Mouse (Mus musculus) limb, embryonic 15.5 days (tissue): ENCODE results near the gene Rasl10a. TPM values are rescaled to one million over a fixed set of nuclear protein-coding genes. Genes with fewer than 3 reads are reported as not detected.
A peak's percentile ranks its signal among the peaks of the same experiment; 100 is the strongest.

Experiments used
- ATAC-seq: fragments of 200-750 bp; cut with Nextera tagmentation; 2 replicates; pipeline ENCODE4 v1.8.0; 2017; ENCODE audit warnings: low read depth, moderate TSS enrichment; ENCODE audit not compliant: insufficient number of reproducible peaks, low FRiP score, low TSS enrichment
- H3K27ac ChIP-seq: fragments of 300-500 bp; sonication (generic); 2 replicates; pipeline ENCODE4 v1.5.1; 2015; ENCODE audit warnings: moderate library complexity, mild to moderate bottlenecking, inconsistent platforms
- H3K27me3 ChIP-seq: fragments of 300-500 bp; sonication (generic); 2 replicates; pipeline ENCODE4 v1.6.1; 2015; ENCODE audit warnings: inconsistent platforms
- H3K36me3 ChIP-seq: fragments of 300-500 bp; sonication (generic); 2 replicates; pipeline ENCODE4 v1.6.1; 2015; ENCODE audit warnings: inconsistent platforms
- H3K4me1 ChIP-seq: fragments of 300-500 bp; sonication (generic); 2 replicates; pipeline ENCODE4 v1.6.1; 2015; ENCODE audit warnings: inconsistent platforms
- H3K4me2 ChIP-seq: fragments of 300-500 bp; sonication (generic); 2 replicates; pipeline ENCODE4 v1.6.1; 2015; ENCODE audit warnings: mild to moderate bottlenecking, inconsistent platforms
- H3K4me3 ChIP-seq: fragments of 300-500 bp; sonication (generic); 2 replicates; pipeline ENCODE4 v1.5.1; 2015; ENCODE audit warnings: mild to moderate bottlenecking, inconsistent platforms
- H3K9ac ChIP-seq: fragments of 300-500 bp; sonication (generic); 2 replicates; pipeline ENCODE4 v1.6.1; 2015; ENCODE audit warnings: inconsistent platforms
- H3K9me3 ChIP-seq: fragments of 300-500 bp; sonication (generic); 2 replicates; pipeline ENCODE4 v1.6.1; 2016; ENCODE audit warnings: inconsistent platforms
- WGBS: fragments of 180-500 bp; shearing (Covaris S2); methylation state at CpG from one replicate; pipeline ENCODE4 v1.1.7; 2015; 5-methylcytosine and 5-hydroxymethylcytosine counted together
- polyA plus RNA-seq: library from polyadenylated mRNA; unstranded; fragments of >200 nt; fragmentation: Nextera tagmentation; extraction: Ambion mirVana; gene quantifications from 2 replicates; pipeline ENCODE4 v1.2.1, GENCODE M21; 2015

Gene Rasl10a
- 7.1 and 8.6 TPM in 2 replicates for polyA plus RNA-seq

DNA sequence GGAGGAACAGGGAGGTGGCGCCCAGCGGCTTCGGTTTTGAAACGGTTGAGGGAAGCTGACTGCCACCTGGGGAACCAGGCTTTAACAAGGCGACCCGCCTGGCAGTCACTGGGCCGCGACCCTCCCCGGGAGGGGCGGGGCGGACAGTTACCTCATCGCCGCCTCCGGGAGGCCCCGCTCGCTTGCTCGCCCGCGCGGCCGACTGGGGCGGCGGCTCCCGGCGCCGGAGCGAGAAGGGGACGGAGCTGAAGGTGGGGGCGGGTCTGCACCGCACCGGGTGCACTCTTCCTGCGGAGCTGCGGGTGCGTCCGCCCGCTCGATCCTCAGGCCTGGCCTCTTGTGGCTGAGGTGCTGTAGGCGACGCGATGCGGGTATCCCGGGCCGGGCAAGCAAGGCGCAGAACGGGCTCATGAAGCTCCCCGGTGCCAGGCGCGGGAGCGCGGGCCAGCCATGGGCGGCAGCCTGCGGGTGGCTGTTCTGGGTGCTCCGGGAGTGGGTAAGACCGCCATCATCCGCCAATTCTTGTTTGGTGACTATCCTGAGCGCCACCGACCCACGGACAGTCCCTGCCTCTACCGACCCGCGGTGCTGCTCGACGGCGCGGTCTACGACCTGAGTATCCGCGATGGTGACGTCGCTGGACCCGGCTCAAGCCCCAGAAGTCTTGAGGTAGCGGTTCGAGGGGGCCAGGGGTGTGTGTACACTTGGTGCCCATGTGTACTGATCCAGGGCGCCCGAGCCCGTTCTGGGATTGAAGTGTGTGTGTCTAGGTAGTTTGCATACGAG lies at the start of gene Rasl10a:
Gene Rasl10a, plus strand, starts transcription at position 273 of the 786 bp plus-strand sequence.
- peak within 1 kb of the TSS; percentile 96 for H3K4me2 ChIP-seq
- peak within 1 kb of the TSS; percentile 39 for H3K9ac ChIP-seq
- ATAC-seq, result no peak
- H3K27me3 ChIP-seq, result peaks cover 80% of the 10 kb centered on the region
- H3K9me3 ChIP-seq, result no peaks in the 10 kb centered on the region
- H3K4me3 ChIP-seq, result peak within 1 kb of the TSS; percentile 51
- peaks cover 6% of the 10 kb centered on the region for H3K36me3 ChIP-seq
- H3K4me1 ChIP-seq, result peaks cover 60% of the 10 kb centered on the region
- 1% methylated on average over 77 of the region's 77 CpGs for WGBS
- no peak within 1 kb of the TSS for H3K27ac ChIP-seq

DNA sequence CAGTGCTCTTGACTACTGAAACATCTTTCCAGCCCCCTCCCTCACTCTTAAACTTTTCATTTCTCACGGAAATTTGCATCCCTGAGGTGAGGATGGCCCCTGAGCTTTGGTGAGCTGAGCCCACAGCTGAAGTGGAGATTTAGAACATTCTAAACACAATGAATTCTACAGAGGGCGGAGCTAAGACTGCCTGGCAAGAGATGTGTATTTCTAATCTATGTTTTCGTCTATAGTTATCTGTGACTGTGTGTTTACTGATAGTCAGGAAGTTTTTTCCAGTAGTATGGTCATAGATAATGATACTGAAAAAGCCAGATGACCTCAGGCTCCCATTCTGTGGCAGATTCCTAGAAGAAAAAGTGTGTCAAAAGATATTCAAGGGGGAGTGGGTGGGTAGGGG lies 49.1 kb upstream of the Rasl10a start:
- Histone ChIP-seq H3K27me3 (no peaks in the 10 kb centered on the region), H3K27ac (no peak overlapping the region), H3K4me1 (peaks cover 4% of the 10 kb centered on the region; the same call in 1 of the 2 replicates), H3K9me3 (no peaks in the 10 kb centered on the region), H3K9ac (no peak overlapping the region), H3K4me2 (no peak overlapping the region), H3K4me3 (no peak overlapping the region), H3K36me3 (peaks cover 18% of the 10 kb centered on the region)
- WGBS, result 83% methylated on average over 3 of the region's 3 CpGs
- ATAC-seq, result no peak

DNA sequence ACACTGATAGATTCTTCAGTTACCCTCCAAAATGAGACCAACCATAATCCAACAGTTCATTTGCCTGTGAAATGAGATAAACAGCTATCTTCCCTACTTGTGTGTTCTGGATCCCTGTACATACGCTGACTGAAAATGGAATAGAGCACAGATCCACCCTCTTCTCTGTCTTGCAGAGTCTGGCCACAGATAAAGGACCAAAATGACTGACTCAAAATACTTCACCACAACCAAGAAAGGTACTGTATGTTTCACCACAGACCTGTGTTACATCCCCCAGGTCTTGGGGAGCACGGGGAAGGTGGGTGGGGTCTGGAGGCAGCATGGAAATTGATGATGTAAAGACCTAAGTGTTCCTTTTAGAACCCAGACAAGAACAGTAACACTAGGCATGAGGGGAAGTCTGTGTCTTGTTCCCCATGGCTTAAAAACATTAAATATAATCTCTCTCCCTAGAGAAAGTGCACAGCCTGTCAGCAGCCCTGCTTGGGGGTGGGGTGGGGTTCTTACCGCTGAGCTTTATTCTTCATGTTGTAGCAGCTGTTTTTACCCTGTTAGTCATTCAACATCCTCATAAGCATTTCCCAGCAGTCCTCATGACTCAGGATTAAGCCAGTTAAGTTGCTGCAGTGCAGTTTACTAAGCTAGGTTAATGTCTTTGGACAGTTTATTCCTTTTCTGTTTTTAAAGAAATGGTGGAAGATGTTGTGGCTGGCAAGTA lies 48.4 kb upstream of the Rasl10a start:
- peaks cover 4% of the 10 kb centered on the region; the same call in 1 of the 2 replicates for H3K4me1 ChIP-seq
- no peak overlapping the region for H3K9ac ChIP-seq
- no peaks in the 10 kb centered on the region for H3K9me3 ChIP-seq
- no peaks in the 10 kb centered on the region for H3K27me3 ChIP-seq
- ATAC-seq, result no peak
- H3K4me3 ChIP-seq, result no peak overlapping the region
- H3K4me2 ChIP-seq, result no peak overlapping the region
- H3K27ac ChIP-seq, result no peak overlapping the region
- H3K36me3 ChIP-seq, result peaks cover 25% of the 10 kb centered on the region
- 70% methylated on average over 3 of the region's 3 CpGs for WGBS

- no peak overlapping the region for H3K4me2 ChIP-seq
- no peak for ATAC-seq
- WGBS, result 89% methylated on average over 1 of the region's 1 CpGs
Observed at GRCm38 (mm10) chr11:5010205-5010604, 47.7 kb upstream of the Rasl10a start.

DNA sequence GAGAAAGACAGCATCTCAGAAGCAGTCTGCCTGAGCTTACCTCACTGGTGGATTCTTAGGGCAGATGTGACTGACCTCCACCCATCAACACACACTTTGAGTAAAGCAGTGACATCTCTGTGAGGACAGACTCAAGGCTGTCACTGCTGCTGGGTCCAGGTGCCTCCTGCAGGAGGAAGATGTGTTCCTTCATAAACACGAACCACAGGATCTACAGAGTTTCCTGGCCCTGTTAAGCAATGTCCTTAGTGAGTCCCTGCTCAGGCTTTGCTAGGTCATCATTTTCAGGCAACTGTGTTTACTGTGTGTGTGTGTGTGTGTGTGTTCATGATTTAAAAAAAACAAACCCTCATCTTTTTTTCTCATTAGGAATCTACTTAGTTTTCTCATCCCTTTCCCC lies 46.4 kb upstream of the Rasl10a start:
- Histone ChIP-seq H3K4me1 (0 out of 2 replicates have a peak, but pooled peaks cover 4% of the 10 kb centered on the region), H3K9me3 (no peaks in the 10 kb centered on the region), H3K4me3 (no peak overlapping the region), H3K27me3 (no peaks in the 10 kb centered on the region), H3K9ac (no peak overlapping the region), H3K36me3 (peaks cover 41% of the 10 kb centered on the region), H3K4me2 (no peak overlapping the region), H3K27ac (no peak overlapping the region)
- no peak for ATAC-seq
- 75% methylated on average over 1 of the region's 1 CpGs for WGBS

More at GRCm38 (mm10) chr11:5010205-5010604, 47.7 kb upstream of the Rasl10a start:
- Histone ChIP-seq H3K9ac (no peak overlapping the region), H3K4me1 (peaks cover 4% of the 10 kb centered on the region; the same call in 1 of the 2 replicates), H3K27me3 (no peaks in the 10 kb centered on the region), H3K27ac (no peak overlapping the region), H3K36me3 (peaks cover 30% of the 10 kb centered on the region), H3K4me3 (no peak overlapping the region), H3K9me3 (no peaks in the 10 kb centered on the region)

GRCm38 (mm10) chr11:5012213-5012715 lies 45.7 kb upstream of the Rasl10a start:
- H3K4me1 ChIP-seq, result 0 out of 2 replicates have a peak, but pooled peaks cover under 1% of the 10 kb centered on the region
- ATAC-seq, result no peak
- no peak overlapping the region for H3K4me3 ChIP-seq
- H3K9ac ChIP-seq, result no peak overlapping the region
- peak overlapping the region; percentile 8; the same call in 1 of the 2 replicates for H3K27ac ChIP-seq
- no peak overlapping the region for H3K4me2 ChIP-seq
- WGBS, result 71% methylated on average over 5 of the region's 5 CpGs
- H3K9me3 ChIP-seq, result no peaks in the 10 kb centered on the region
- H3K36me3 ChIP-seq, result peaks cover 48% of the 10 kb centered on the region
- H3K27me3 ChIP-seq, result no peaks in the 10 kb centered on the region

- peaks cover 72% of the 10 kb centered on the region for H3K36me3 ChIP-seq
- peak; percentile 40; the same call in 1 of the 2 replicates for ATAC-seq
- H3K4me2 ChIP-seq, result no peak overlapping the region
- H3K27ac ChIP-seq, result no peak overlapping the region
- no peak overlapping the region for H3K4me3 ChIP-seq
- H3K4me1 ChIP-seq, result no peaks in the 10 kb centered on the region
- WGBS, result 38% methylated on average over 2 of the region's 2 CpGs
- H3K9ac ChIP-seq, result no peak overlapping the region
- H3K9me3 ChIP-seq, result no peaks in the 10 kb centered on the region
- H3K27me3 ChIP-seq, result no peaks in the 10 kb centered on the region
Observed at GRCm38 (mm10) chr11:5015720-5016119, 42.2 kb upstream of the Rasl10a start.

- Histone ChIP-seq H3K4me2 (no peak overlapping the region), H3K36me3 (peaks cover 72% of the 10 kb centered on the region), H3K4me3 (no peak overlapping the region), H3K27me3 (no peaks in the 10 kb centered on the region), H3K27ac (no peak overlapping the region), H3K4me1 (no peaks in the 10 kb centered on the region), H3K9me3 (no peaks in the 10 kb centered on the region), H3K9ac (no peak overlapping the region)
- ATAC-seq, result no peak
- 89% methylated on average over 5 of the region's 5 CpGs for WGBS
Observed at GRCm38 (mm10) chr11:5016286-5016685, 41.6 kb upstream of the Rasl10a start.

DNA sequence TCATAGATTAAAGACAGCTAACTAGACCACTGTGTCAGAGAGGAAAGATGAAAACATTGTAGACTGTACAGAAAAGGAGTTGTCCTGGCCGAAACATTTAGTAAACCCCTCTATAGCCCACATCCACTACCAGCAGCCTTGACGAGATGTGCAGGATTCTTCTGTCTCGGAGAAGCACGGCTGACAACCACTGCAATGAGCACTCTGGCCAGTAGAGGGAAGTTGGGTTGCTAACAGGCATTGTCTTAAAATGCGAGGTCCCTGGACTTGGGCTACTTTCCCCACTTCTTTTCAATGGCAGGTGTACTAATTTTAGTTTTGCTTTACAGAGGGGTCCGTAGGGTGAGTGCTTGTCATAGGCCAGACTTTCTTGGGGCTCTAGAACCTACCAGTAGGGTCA lies 40.4 kb upstream of the Rasl10a start:
- Histone ChIP-seq H3K4me3 (no peak overlapping the region), H3K4me1 (no peaks in the 10 kb centered on the region), H3K36me3 (peaks cover 71% of the 10 kb centered on the region), H3K9me3 (no peaks in the 10 kb centered on the region), H3K4me2 (no peak overlapping the region), H3K27me3 (no peaks in the 10 kb centered on the region), H3K27ac (no peak overlapping the region), H3K9ac (no peak overlapping the region)
- ATAC-seq, result no peak
- 53% methylated on average over 6 of the region's 6 CpGs for WGBS

DNA sequence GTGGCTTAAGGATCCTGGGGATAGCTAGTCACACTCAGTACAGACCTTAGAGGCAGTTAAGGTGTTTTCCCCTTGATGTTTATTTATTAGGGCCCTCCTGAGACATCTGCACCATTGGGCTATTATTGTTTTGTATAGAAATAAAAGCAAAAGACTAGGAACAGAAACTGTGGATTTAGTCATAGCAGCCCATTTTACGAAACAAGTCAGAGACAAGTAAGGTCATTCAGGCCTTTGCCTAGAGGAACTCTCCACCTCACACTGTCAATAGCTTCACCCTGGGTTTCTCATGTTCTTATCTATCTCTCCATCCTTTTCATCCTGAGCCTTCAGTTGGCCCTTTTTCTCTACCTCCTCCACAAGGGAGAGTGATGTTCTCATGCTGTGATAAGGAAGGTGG lies 32.8 kb upstream of the Rasl10a start:
- Histone ChIP-seq H3K36me3 (peaks cover 72% of the 10 kb centered on the region), H3K4me2 (no peak overlapping the region), H3K9me3 (no peaks in the 10 kb centered on the region), H3K27me3 (no peaks in the 10 kb centered on the region), H3K27ac (no peak overlapping the region), H3K4me3 (no peak overlapping the region), H3K9ac (no peak overlapping the region), H3K4me1 (no peaks in the 10 kb centered on the region)
- no peak for ATAC-seq
- WGBS, result 94% methylated on average over 1 of the region's 1 CpGs

GRCm38 (mm10) chr11:5028228-5028627 lies 29.7 kb upstream of the Rasl10a start:
- H3K27ac ChIP-seq, result no peak overlapping the region
- H3K4me3 ChIP-seq, result no peak overlapping the region
- ATAC-seq, result no peak
- H3K9me3 ChIP-seq, result no peaks in the 10 kb centered on the region
- H3K27me3 ChIP-seq, result no peaks in the 10 kb centered on the region
- H3K9ac ChIP-seq, result no peak overlapping the region
- peaks cover 91% of the 10 kb centered on the region for H3K36me3 ChIP-seq
- no peaks in the 10 kb centered on the region for H3K4me1 ChIP-seq
- no peak overlapping the region for H3K4me2 ChIP-seq
- 94% methylated on average over 7 of the region's 7 CpGs for WGBS

DNA sequence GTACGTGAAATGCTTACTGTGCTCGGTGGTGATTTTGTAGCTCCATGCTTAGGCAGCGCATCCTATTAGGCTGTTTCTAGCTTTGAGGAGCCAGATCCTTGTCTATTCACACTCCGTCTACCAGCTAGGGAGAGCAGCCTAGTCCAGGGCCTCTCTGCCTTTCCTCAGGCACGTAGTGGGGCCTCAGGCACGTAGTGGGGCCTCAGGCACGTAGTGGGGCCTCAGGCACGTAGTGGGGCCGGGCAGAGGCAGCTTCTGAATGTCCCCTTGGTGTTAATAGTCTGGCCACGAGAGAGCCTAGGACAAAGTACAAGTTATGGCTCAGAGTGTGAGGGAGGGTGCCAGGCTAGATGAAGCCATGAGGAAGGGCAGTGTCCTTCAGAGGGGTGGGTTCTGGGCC lies 25.2 kb upstream of the Rasl10a start:
- Histone ChIP-seq H3K27me3 (no peaks in the 10 kb centered on the region), H3K4me3 (no peak overlapping the region), H3K27ac (no peak overlapping the region), H3K36me3 (peaks cover 93% of the 10 kb centered on the region), H3K9ac (no peak overlapping the region), H3K9me3 (no peaks in the 10 kb centered on the region), H3K4me1 (no peaks in the 10 kb centered on the region), H3K4me2 (no peak overlapping the region)
- WGBS, result 94% methylated on average over 10 of the region's 10 CpGs
- ATAC-seq, result no peak
